Mouse (Mus musculus) left cerebral cortex, adult 11 months (tissue): ENCODE results near the gene Itgb4.

Experiments
- DNase-seq: peaks from one replicate; pipeline ENCODE4 v3.0.0; 2022; ENCODE audit warnings: low spot score

The Itgb4 gene

DNA sequence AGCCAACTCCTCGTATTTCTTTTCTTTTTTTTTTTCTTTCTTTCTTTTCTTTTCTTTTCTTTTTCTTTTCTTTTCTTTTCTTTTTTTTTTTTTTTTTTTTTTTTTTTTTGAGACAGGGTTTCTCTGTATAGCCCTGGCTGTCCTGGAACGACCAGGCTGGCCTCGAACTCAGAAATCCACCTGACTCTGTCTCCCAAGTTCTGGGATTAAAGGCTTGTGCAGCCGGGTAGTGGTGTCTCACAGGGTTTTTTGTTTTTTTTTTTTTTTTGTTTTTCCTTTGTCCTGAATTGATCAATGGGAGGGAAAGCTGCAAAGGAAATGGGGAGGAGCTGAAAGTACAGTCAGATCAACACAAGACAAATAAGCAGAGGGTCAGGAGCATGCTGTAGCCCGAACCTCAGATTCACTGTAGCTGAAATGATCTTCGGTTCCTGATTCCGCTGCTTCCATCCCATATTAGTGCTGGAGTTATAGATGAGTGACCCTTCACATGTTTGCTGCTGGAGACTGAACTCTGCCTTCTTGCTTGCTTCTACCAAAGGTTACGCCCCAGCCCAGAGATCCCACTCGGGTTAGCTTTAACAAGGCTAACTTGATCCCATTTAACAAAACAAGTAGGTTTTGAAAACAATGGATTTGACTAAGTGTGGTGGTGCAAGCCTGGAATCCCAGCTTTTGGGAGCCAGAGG lies 53.8 kb downstream of the Itgb4 start:
- no peak for DNase-seq

DNA sequence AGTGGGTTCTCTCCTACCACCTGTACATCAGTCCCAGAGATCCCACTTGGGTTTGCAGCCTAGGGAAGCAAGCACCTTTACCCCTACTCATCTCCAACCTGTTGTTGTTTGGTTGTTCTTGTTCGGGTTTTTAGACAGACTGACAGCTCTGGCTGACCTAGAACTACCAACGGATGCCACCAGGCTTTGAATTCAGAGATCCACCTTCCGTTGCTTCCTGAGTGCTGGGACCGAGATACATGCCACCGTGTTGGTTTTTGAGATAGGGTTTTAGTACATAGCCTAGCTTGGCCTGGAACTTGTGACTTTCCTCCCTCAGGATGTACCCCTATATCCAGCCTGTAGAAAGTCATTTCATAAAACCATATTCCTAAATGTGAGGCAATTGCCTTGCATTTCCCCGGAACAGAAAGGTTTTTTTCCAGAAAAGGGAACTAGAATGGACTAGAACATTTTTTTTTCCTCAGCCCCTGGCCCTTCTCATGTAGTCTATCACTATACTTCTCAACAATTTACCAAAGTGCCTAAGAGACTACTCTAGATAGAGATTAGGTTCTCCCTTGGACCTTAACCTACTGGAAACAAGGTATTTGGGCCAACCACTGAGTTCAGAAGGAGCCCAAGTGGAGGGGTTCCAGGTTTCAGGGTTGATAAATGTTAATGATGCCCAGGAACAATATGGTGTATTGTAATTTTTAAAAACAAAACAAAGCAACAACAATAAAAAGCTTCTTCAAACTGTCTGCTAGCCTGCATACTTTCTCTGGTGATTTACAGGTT lies 54.8 kb downstream of the Itgb4 start:
- no peak for DNase-seq

DNA sequence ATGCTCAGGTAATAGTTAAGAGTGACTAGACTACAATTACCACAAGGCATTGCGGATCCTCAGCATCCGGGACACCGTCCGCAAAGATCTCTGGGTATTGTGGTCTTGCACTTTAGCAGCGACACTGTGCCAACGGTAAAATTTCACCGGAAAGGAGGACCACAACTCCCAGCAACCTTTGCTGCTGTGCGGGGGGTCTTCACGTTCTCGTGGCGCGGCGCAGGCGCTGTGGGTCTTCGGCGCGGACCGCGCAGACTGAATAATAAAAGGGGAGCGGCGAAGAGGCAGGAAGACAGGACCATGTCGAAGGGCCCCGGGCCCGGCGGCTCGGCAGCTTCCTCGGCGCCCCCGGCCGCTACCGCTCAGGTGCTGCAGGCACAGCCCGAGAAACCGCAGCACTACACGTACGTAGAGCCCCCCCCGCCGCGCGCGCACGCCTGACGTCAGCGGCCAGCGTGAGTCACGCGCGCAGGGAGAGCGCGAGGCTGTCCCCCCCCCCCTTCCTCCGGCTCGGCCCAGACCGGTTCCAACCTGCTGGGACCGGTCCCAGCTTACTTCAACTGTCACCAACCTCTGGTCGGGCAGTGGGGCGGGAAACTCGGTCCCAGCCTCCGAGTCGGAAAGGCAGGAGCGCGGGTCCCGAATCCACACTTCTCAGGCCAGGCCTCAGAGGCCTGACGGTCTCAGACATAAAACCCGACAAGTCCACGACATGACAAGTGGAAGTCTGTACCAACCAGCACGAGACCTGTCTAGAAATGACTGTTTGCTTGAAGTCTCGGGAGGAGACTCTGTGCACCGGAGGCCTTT lies 55.8 kb downstream of the Itgb4 start, which contains the start of gene Unk:
Gene Unk (plus strand): TSS at position 235 of the 810 bp plus-strand sequence.
- peak; percentile 98 for DNase-seq

DNA sequence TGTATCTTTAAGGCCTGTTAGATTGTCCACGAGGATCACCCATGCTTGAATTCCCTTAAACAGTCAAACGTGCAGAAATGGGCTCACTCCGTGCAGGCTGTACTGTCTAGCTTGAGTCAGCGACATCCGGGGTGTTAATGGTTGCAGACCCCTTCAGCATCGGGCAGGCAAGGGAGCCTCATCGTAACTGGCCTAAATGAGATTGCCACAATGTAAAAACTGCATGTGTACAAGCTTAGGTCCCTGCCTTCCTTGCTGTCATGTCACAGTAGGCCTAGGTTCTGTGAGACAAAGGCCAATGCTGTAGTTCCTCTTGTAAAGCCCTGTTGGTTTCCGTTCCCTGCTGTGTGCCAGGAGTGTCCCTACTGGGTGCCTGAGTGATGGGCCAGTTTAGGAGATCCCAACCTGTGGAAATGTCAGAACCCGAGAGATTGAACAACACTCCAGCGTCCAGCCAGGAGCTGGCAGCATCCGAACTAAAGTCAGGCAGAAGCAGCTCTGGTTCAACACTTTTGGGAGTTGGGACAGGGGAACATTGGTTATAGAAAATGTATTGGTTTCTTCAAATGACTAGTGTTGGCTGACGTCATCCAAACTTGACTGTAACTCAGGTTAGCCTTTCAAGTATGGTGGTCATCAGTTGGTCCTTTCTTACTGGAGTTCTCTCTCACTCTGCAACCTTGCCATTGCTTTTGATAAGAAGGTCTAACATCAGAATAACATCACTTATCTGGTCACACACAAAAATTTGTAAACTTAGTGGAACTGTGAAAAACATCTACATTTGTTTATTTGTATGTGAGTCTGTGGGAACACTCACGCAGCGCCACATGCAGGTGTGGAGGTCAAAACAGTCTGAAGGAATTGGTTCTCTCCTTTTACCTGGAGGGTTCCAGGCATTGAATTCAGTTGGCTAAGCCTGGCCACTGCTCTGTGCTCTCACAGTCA lies 56.7 kb downstream of the Itgb4 start:
- no peak for DNase-seq

DNA sequence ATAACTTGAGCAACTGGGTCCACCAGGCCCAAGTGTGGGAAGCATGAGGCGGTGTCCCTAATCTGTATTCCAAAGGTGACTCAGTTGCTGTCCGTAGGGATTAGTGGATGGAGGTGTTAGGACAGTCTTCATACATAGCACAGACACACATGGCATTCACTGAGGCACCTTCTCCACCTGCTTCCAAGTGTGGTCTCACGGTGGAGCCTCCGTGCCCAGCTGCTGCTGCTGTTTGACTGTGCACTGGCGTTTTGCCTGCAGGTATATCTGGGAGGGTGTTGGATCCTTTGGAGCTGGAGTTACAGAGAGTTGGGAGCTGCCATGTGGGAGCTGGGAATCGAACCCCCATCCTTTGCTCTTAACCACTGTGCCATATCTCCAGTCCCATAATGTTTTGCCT lies 60.1 kb downstream of the Itgb4 start:
- no peak for DNase-seq

DNA sequence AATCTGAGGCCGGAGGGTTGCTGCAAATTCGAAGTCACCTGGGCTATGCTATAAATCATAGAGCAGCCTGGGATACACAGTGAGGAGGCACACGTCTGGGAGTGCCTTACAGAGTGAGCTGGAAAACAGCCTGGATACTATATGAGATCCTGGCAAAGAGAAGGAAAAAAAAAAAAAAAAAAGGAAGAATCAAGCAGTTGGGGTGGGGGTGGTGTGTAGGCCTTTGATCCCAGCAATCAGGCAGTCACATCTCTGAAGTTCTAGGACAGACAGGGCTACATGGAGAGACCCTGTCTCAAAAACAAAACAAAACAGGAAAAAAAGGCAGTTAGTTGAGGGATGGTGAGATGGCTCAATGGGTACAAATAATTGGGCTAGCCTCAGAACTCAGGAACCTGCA lies 62.2 kb downstream of the Itgb4 start:
- no peak for DNase-seq

DNA sequence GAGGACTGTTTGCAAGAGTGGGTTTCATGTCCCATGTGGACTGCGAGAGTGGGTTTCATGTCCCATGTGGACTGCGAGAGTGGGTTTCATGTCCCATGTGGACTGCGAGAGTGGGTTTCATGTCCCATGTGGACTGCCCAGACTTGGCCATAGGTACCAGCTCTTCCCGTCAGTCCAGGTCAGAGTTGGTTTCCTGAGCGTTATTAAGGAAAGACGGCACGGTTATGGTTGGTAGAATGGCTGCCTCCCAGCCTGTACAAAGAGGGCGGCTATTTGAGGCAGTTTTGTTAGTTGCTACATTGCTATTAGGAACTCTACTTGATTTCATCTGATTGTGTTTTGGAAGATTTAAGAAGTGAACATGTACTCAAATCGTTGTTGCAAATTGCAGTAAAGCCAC lies 63.3 kb downstream of the Itgb4 start:
- DNase-seq: no peak

DNA sequence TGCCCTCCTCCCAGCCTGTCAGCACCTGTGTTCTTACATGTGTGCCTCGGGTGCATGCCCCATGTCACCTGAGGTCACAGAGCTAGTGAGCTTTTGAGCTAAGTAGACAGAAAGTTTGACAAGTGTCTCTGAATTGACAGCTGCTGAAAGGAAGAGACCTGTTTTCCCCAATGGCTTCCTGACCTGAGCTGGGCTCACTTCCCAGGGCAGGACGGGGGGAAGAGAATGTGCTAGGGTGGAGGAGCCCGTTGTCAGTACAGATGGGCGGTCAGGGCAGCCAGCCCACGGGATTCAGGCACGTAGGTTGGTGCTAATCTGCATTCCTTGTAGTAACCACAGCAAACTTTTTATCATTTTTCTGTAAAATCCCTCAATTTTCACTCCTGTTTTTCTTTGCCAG lies 66.1 kb downstream of the Itgb4 start:
- DNase-seq: no peak

DNA sequence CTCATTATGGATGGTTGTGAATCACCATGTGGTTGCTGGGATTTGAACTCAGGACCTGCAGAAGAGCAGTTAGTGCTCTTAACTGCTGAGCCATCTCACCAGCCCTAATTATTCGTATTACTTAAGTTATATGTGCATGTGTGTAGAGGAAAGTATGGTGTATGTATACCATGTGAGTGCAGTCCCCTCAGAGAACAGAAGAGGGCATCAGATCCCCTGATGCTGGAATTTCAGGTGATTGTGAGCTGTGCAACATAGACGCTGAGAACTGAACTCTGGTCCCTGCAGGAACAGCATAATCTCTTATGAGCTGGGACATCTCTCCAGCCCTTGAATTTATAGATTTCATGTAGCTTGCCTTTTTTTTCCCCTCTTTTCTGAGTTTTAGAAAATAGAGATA lies 67.3 kb downstream of the Itgb4 start:
- DNase-seq: no peak

DNA sequence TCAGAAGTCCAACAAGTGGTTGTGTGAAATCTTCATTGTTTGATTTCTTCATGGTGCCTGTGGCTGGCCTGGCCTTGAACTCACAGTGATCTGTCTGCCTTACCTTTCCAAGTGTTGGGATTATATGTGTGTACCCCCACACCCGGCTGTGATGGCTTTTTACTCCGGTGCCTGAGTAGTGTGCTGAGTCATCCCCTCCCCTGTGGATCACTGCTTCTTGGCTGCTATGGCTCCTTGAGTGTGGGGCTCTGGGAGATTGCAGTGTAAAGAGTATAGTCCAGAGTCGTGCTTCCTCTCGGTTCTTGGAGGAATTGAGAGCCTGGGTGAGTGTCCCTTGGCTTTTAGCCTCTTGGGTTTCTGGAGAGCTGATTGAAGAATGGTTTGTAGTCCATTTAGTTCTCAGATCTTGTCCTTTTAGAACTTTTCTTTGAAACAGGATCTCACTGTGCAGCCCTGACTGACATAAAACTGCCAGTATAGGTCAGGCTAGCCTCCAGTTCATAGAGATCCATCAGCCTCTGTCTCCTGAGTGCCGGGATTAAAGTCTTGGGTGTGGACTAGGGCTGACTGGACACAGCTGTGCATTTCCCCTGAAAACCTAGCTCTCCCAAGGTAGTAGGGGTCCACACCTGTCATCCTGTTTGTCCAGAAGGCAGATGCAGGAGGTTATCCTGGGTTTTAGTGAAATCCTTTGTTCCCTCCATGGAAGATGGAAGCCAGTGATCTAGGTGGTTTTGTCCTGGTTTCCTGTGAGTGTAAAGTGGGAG lies 68.0 kb downstream of the Itgb4 start:
- DNase-seq: no peak

DNA sequence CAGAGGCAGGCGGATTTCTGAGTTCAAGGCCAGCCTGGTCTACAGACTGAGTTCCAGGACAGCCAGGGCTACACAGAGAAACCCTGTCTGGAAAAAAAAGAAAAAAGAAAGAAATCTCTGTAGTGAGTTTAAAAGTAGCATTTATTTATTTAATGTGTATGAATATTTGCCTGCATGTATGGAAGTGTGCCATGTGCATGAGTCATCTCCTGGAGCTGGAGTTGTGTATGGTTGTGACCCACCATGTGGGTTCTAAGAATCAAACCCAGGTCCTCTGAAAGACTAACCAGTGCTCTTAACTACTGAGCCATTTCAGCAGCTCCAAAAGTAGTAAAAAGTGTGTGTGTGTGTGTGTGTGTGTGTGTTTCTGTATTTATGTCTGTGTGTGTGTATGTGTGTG lies 68.8 kb downstream of the Itgb4 start:
- DNase-seq: no peak

DNA sequence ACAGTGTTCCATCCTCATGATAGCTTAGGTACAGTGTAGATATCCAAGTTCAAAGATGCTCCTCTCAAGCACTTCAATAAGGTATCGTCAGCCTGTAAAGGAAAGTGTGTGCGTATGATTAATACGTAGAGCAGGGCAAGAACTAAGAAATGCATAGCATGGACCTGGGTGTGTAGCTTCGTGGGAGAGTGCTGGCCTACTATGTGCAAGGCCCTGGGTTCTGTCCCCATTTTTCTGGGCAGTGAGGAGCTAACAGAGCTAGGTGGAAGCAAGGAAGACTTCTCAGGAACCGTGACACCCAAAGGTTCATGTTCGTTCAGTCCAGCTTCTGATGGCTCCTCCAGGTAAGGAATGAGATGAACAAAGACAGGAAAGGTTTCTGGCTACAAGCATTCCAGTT lies 70.7 kb downstream of the Itgb4 start:
- no peak for DNase-seq

DNA sequence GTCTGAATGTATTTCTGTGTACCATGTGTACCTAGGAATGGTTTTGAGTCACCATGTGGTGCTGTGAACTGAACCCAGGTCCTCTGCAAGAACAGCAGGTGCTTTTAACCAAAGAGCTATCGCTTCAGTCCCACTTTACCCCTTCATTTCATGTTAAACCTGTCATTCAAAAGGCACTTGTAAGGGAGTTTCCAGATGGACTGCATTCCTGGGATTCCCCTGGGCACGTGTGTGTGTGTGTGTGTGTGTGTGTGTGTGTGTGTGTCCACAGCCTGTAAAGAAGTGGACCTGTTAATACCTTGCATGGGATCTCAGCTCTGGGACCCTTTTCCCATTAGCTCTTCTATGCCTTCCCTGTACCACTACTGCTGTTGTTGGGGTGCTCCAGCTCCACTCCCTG lies 75.1 kb downstream of the Itgb4 start:
- no peak for DNase-seq

DNA sequence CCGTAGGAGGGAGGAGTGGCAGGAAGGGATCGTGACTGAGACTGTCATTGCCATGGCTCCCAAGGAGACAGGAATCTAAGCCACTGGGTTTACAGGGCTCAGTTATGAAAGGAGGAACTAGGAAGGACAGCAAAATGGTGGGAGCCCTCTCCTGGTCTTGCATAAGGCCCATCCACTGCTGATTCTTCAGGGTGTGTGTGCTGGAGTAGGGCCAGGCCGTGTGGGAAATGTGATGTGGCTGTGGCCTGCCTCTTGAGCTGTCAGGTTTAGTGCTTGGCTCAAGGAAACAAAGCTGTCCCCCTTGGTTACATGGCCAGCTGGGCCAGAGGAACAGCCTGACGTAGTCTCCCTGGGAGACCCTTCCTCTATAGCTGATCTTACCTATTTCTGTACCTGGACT lies 75.7 kb downstream of the Itgb4 start:
- no peak for DNase-seq

DNA sequence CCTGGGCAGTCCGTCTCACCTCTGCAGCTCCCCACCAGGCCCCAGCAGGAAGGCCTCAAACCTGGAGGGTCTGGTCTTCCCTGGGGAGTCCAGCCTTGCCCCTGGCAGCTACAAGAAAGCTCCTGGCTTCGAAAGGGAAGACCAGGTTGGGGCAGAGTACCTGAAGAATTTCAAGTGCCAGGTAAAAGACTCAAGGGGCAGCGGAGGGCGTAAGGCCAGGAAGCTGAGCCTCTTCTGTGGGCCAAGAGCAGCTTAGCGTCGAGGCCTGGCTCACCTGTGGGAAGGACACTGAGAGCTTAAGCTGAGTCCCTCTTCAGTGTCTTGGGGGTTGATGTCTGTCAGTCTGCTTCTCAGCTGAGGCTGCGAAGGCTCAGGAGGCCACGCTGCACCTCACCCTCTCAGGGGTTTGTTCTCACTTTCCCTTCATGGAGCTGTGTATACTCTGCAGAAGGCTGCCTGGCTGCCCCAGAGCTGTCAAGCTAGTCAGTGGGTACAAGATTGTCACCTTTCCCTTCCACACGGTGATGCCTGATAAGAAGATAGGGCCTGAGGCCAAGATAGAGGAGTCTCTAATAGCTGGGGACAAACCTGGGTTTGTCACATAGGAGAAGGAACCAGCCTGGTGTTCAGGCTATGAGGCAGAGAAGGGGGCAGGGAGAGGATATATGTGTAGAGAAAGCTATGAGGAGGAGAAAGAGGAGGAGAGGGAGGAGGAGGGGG lies 79.2 kb downstream of the Itgb4 start:
- DNase-seq: no peak

DNA sequence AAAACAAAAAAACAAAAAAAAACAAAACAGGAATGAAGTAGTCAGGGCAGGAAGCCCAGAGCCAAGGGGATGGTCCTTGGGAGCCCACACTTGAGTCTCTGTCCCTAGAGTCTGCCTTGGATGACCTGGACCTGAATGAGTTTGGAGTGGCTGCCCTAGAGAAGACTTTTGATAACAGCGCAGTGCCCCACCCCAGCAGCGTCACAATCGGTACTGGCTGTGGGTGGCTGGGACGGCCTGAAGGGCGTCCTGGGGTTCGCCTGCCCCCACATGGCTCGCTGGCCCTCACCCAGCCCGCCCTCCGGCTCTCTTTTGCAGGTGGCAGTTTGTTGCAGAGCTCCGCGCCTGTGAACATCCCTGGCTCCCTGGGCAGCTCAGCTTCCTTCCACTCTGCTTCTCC lies 81.4 kb downstream of the Itgb4 start:
- DNase-seq: no peak

DNA sequence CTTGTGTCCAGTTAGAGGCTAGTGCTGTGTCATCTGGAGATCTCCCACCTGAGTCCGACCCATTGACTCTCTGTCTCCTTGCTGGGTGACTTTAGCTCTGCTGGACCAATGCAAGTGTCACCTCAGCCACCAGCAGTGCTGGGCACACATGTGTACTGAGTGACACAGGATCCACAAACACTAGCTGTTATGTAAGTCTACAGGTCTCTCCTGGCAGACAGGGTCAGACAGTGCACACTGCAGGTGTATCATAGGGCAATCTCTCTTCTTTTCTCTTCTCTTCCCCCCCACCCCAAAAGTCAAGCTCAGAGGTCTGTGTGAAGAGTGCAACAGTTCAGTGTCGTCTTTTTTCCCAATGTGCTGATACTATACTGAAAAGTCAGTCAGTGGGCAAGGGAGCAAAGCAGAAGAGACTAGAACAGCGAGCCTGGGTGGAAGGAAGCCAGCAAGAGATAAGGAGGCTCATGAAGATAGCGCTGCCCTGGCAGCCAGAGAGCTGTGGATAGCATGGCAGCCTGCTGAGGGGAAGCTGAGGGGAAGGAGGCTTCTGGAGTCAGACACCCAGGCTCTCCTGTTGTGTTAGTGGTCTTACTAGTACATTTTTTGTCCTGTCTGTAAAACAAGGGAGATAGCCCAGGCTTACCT lies 82.8 kb downstream of the Itgb4 start:
- no peak for DNase-seq
